Mouse (Mus musculus) T-helper 17 cell (primary cell): Measurements from ENCODE around the gene Pnkd.

Source experiments
- in situ Hi-C, 2 experiments: fragments of 300-600 bp; cut with MboI, MseI; formaldehyde crosslinking; loops; 1 replicate in 1 of 2; 2 replicates in 1 of 2; pipeline ENCODE4 v1.15.1; 2025; ENCODE audit warnings: high pct_unique_total_duplicates in 2 of 2

Gene Pnkd

GRCm38 (mm10) chr1:74284543-74285160 is at the start of gene Pnkd, which contains the start of gene Aamp:
Pnkd (plus strand) TSS chr1:74284930.
Aamp (minus strand) TSS chr1:74284738.
- in situ Hi-C loops: loop anchor here (5.0 to 25.0 kb wide), 2 partner anchors 72 to 103 kb away; partner anchors contain the start of genes Ctdsp1 (in 1 of the 2) and Slc11a1 (in 1 of the 2)

GRCm38 (mm10) chr1:74235938-74236589 is 48.7 kb upstream of the Pnkd start, which contains the start of gene Arpc2:
Arpc2 (plus strand) TSS chr1:74236084.
- in situ Hi-C loops: loop anchor here in 1 of 2 experiments (5.0 kb wide), 1 partner anchor 34 kb away; no protein-coding TSS in a partner anchor

- in situ Hi-C loops: loop anchor here in 1 of 2 experiments (5.0 kb wide), 1 partner anchor 34 kb away; no protein-coding TSS in a partner anchor
These were observed 48.0 kb upstream of the Pnkd start for GRCm38 (mm10) chr1:74236590-74237317.

- in situ Hi-C loops: loop anchor here in 1 of 2 experiments (5.0 kb wide), 1 partner anchor 35 kb away; no protein-coding TSS in a partner anchor
These were observed 47.1 kb upstream of the Pnkd start for GRCm38 (mm10) chr1:74237671-74238070.

GRCm38 (mm10) chr1:74238136-74238535 is 46.6 kb upstream of the Pnkd start:
- in situ Hi-C loops: loop anchor here in 1 of 2 experiments (5.0 kb wide), 1 partner anchor 36 kb away; no protein-coding TSS in a partner anchor

GRCm38 (mm10) chr1:74239162-74239561 is 45.6 kb upstream of the Pnkd start:
- in situ Hi-C loops: loop anchor here in 1 of 2 experiments (5.0 kb wide), 1 partner anchor 37 kb away; no protein-coding TSS in a partner anchor

- in situ Hi-C loops: loop anchor here (5.0 to 10.0 kb wide), 2 partner anchors 37 to 905 kb away; partner anchors contain the start of genes Cnppd1 (in 1 of the 2) and Retreg2 (in 1 of the 2)
These were observed 45.1 kb upstream of the Pnkd start for GRCm38 (mm10) chr1:74239618-74240017.

GRCm38 (mm10) chr1:74240311-74240710 is 44.4 kb upstream of the Pnkd start:
- in situ Hi-C loops: loop anchor here in 1 of 2 experiments (10.0 kb wide), 1 partner anchor 904 kb away; the partner anchor contains the start of genes Cnppd1 and Retreg2

- in situ Hi-C loops: loop anchor here in 1 of 2 experiments (10.0 kb wide), 1 partner anchor 904 kb away; the partner anchor contains the start of genes Cnppd1 and Retreg2
These were observed 43.9 kb upstream of the Pnkd start for GRCm38 (mm10) chr1:74240832-74241231.

GRCm38 (mm10) chr1:74245525-74245924 is 39.2 kb upstream of the Pnkd start:
- in situ Hi-C loops: loop anchor here in 1 of 2 experiments (10.0 kb wide), 1 partner anchor 899 kb away; the partner anchor contains the start of genes Cnppd1 and Retreg2

- in situ Hi-C loops: loop anchor here in 1 of 2 experiments (10.0 kb wide), 1 partner anchor 896 kb away; the partner anchor contains the start of genes Cnppd1 and Retreg2
These were observed 35.9 kb upstream of the Pnkd start for GRCm38 (mm10) chr1:74248799-74249198.

- in situ Hi-C loops: loop anchor here in 1 of 2 experiments (10.0 kb wide), 1 partner anchor 895 kb away; the partner anchor contains the start of genes Cnppd1 and Retreg2
These were observed 35.3 kb upstream of the Pnkd start for GRCm38 (mm10) chr1:74249331-74249980.

- in situ Hi-C loops: loop anchor here in 1 of 2 experiments (10.0 kb wide), 1 partner anchor 875 kb away; the partner anchor contains the start of gene Nhej1
These were observed 34.6 kb upstream of the Pnkd start for GRCm38 (mm10) chr1:74250096-74250495.

- in situ Hi-C loops: loop anchor here in 1 of 2 experiments (10.0 kb wide), 1 partner anchor 869 kb away; the partner anchor contains the start of gene Nhej1
These were observed 28.9 kb upstream of the Pnkd start for GRCm38 (mm10) chr1:74255704-74256345.

- in situ Hi-C loops: loop anchor here in 1 of 2 experiments (10.0 kb wide), 1 partner anchor 868 kb away; the partner anchor contains the start of gene Nhej1
These were observed 27.9 kb upstream of the Pnkd start for GRCm38 (mm10) chr1:74256782-74257181.

- in situ Hi-C loops: no loop called here
These were observed 22.2 kb upstream of the Pnkd start for GRCm38 (mm10) chr1:74262510-74262909.

- in situ Hi-C loops: no loop called here
These were observed 16.0 kb upstream of the Pnkd start for GRCm38 (mm10) chr1:74268750-74269149.

- in situ Hi-C loops: no loop called here
These were observed 13.1 kb upstream of the Pnkd start for GRCm38 (mm10) chr1:74271659-74272058.

GRCm38 (mm10) chr1:74275015-74275414 is 9.7 kb upstream of the Pnkd start:
- in situ Hi-C loops: loop anchor here in 1 of 2 experiments (25.0 kb wide), 1 partner anchor 112 kb away; the partner anchor contains the start of genes Ctdsp1 and Slc11a1
